Mouse (Mus musculus) bone marrow, adult 2 months (tissue): ENCODE data around the gene Arfip1.

ENCODE experiments used
- CTCF ChIP-seq: fragments of 200-500 bp; IDR thresholded peaks from 2 replicates; pipeline ENCODE4 v1.5.1; 2011; ENCODE audit warnings: low read length, control low read depth; ENCODE audit not compliant: control insufficient read depth, insufficient read depth
- POLR2A ChIP-seq: fragments of 200-500 bp; IDR thresholded peaks from 2 replicates; pipeline ENCODE4 v1.6.1; 2011; ENCODE audit warnings: low read depth, mild to moderate bottlenecking, control low read depth, low read length, borderline replicate concordance; ENCODE audit not compliant: control insufficient read depth

- TF ChIP-seq POLR2A, result no peak
- no peak for TF ChIP-seq CTCF
Observed at GRCm38 (mm10) chr3:84601870-84602495, 19.6 kb upstream of the Arfip1 start.
